Mouse (Mus musculus): Measurements from ENCODE around the gene Gm10260. TPM values are rescaled to one million over a fixed set of nuclear protein-coding genes. Genes with fewer than 3 reads are reported as not detected.

Gm10260 gene
- 20.2 and 50.0 TPM in 2 replicates for total RNA-seq (2014; rRNA removed)
- polyA plus RNA-seq (2015; fragmentation: Nextera tagmentation; extraction: Ambion mirVana), result 2.0 and 4.3 TPM in 2 replicates

GRCm38 (mm10) chr13:97760532-97760931, at the start of gene Gm10260:
Gene Gm10260, minus strand, starts transcription at chr13:97760632.
- H3K9me3 ChIP-seq (ENCODE audit: low read length), result no peaks in the 10 kb centered on the region
- no peaks in the 10 kb centered on the region for H3K4me1 ChIP-seq (ENCODE audit: insufficient read depth, low read length)
- H3K4me3 ChIP-seq (ENCODE audit: low read depth, low read length), result no peak within 1 kb of the TSS
- no peaks in the 10 kb centered on the region for H3K36me3 ChIP-seq (ENCODE audit: insufficient read depth, low read length)
- no peak for ATAC-seq (ENCODE audit: low FRiP score)
- no peak for DNase-seq (ENCODE audit: low spot score)
- no peak within 1 kb of the TSS for H3K4me2 ChIP-seq (ENCODE audit: low read depth, low read length, poor library complexity, severe bottlenecking)
- no peak within 1 kb of the TSS for H3K9ac ChIP-seq (replicated peaks; ENCODE audit: low read length, poor library complexity, severe bottlenecking)
- TF ChIP-seq CTCF (IDR thresholded peaks at IDR 0.05), result no peak
- H3K27ac ChIP-seq (ENCODE audit: low read depth, low read length), result no peak within 1 kb of the TSS
- WGBS, result 96% methylated on average over 10 of the region's 11 CpGs
- no peaks in the 10 kb centered on the region for H3K27me3 ChIP-seq (ENCODE audit: insufficient read depth, low read length)

GRCm38 (mm10) chr13:97809828-97810227, 49.4 kb upstream of the Gm10260 start:
- no peak overlapping the region for H3K4me3 ChIP-seq (ENCODE audit: low read depth, low read length)
- ATAC-seq (ENCODE audit: low FRiP score) (no peak), DNase-seq (ENCODE audit: low spot score) (no peak)
- no peak for TF ChIP-seq CTCF (IDR thresholded peaks at IDR 0.05)
- no peak overlapping the region for H3K4me2 ChIP-seq (ENCODE audit: low read depth, low read length, poor library complexity, severe bottlenecking)
- H3K36me3 ChIP-seq (ENCODE audit: insufficient read depth, low read length), result no peaks in the 10 kb centered on the region; the same call in 1 of the 2 replicates
- H3K4me1 ChIP-seq (ENCODE audit: insufficient read depth, low read length), result no peaks in the 10 kb centered on the region
- no peaks in the 10 kb centered on the region for H3K9me3 ChIP-seq (ENCODE audit: low read length)
- no peak overlapping the region for H3K27ac ChIP-seq (ENCODE audit: low read depth, low read length)
- no peaks in the 10 kb centered on the region for H3K27me3 ChIP-seq (ENCODE audit: insufficient read depth, low read length)
- 93% methylated on average over 4 of the region's 4 CpGs for WGBS
- no peak overlapping the region for H3K9ac ChIP-seq (replicated peaks; ENCODE audit: low read length, poor library complexity, severe bottlenecking)

GRCm38 (mm10) chr13:97805907-97806306, 45.5 kb upstream of the Gm10260 start:
- H3K9ac ChIP-seq (replicated peaks; ENCODE audit: low read length, poor library complexity, severe bottlenecking), result no peak overlapping the region
- H3K36me3 ChIP-seq (ENCODE audit: insufficient read depth, low read length), result no peaks in the 10 kb centered on the region; the same call in 1 of the 2 replicates
- no peak overlapping the region for H3K4me3 ChIP-seq (ENCODE audit: low read depth, low read length)
- no peak for TF ChIP-seq CTCF (IDR thresholded peaks at IDR 0.05)
- H3K9me3 ChIP-seq (ENCODE audit: low read length), result no peaks in the 10 kb centered on the region
- 0 out of 2 replicates have a peak, but pooled peaks cover 3% of the 10 kb centered on the region for H3K4me1 ChIP-seq (ENCODE audit: insufficient read depth, low read length)
- no peak overlapping the region for H3K27ac ChIP-seq (ENCODE audit: low read depth, low read length)
- 91% methylated on average over 9 of the region's 9 CpGs for WGBS
- DNase-seq (ENCODE audit: low spot score) (no peak), ATAC-seq (ENCODE audit: low FRiP score) (no peak)
- H3K27me3 ChIP-seq (ENCODE audit: insufficient read depth, low read length), result no peaks in the 10 kb centered on the region
- no peak overlapping the region for H3K4me2 ChIP-seq (ENCODE audit: low read depth, low read length, poor library complexity, severe bottlenecking)

GRCm38 (mm10) chr13:97802386-97802785, 42.0 kb upstream of the Gm10260 start:
- WGBS, result 54% methylated on average over 4 of the region's 4 CpGs
- Histone ChIP-seq H3K27ac (ENCODE audit: low read depth, low read length) (no peak overlapping the region), H3K9ac (replicated peaks; ENCODE audit: low read length, poor library complexity, severe bottlenecking) (no peak overlapping the region), H3K36me3 (ENCODE audit: insufficient read depth, low read length) (no peaks in the 10 kb centered on the region; the same call in 1 of the 2 replicates), H3K4me2 (ENCODE audit: low read depth, low read length, poor library complexity, severe bottlenecking) (no peak overlapping the region), H3K27me3 (ENCODE audit: insufficient read depth, low read length) (no peaks in the 10 kb centered on the region), H3K9me3 (ENCODE audit: low read length) (no peaks in the 10 kb centered on the region), H3K4me3 (ENCODE audit: low read depth, low read length) (no peak overlapping the region), H3K4me1 (ENCODE audit: insufficient read depth, low read length) (peaks cover 6% of the 10 kb centered on the region)
- no peak for DNase-seq (ENCODE audit: low spot score)
- no peak for TF ChIP-seq CTCF (IDR thresholded peaks at IDR 0.05)
- no peak for ATAC-seq (ENCODE audit: low FRiP score)

GRCm38 (mm10) chr13:97797462-97797861, 37.0 kb upstream of the Gm10260 start:
- no peak for ATAC-seq (ENCODE audit: low FRiP score)
- DNase-seq (ENCODE audit: low spot score), result no peak

GRCm38 (mm10) chr13:97794780-97795179, 34.3 kb upstream of the Gm10260 start:
- H3K4me1 ChIP-seq (ENCODE audit: insufficient read depth, low read length), result no peaks in the 10 kb centered on the region; the same call in 1 of the 2 replicates
- no peak for DNase-seq (ENCODE audit: low spot score)
- TF ChIP-seq CTCF (IDR thresholded peaks at IDR 0.05), result no peak
- no peaks in the 10 kb centered on the region for H3K9me3 ChIP-seq (ENCODE audit: low read length)
- H3K4me2 ChIP-seq (ENCODE audit: low read depth, low read length, poor library complexity, severe bottlenecking), result no peak overlapping the region
- H3K36me3 ChIP-seq (ENCODE audit: insufficient read depth, low read length), result no peaks in the 10 kb centered on the region
- H3K27ac ChIP-seq (ENCODE audit: low read depth, low read length), result no peak overlapping the region
- no peak overlapping the region for H3K4me3 ChIP-seq (ENCODE audit: low read depth, low read length)
- H3K27me3 ChIP-seq (ENCODE audit: insufficient read depth, low read length), result no peaks in the 10 kb centered on the region
- ATAC-seq (ENCODE audit: low FRiP score), result no peak
- WGBS, result 84% methylated on average over 1 of the region's 1 CpGs
- H3K9ac ChIP-seq (replicated peaks; ENCODE audit: low read length, poor library complexity, severe bottlenecking), result no peak overlapping the region

More at GRCm38 (mm10) chr13:97797462-97797861, 37.0 kb upstream of the Gm10260 start:
- no peaks in the 10 kb centered on the region for H3K27me3 ChIP-seq (ENCODE audit: insufficient read depth, low read length)
- no peak overlapping the region for H3K4me3 ChIP-seq (ENCODE audit: low read depth, low read length)
- H3K9me3 ChIP-seq (ENCODE audit: low read length), result no peaks in the 10 kb centered on the region
- H3K4me1 ChIP-seq (ENCODE audit: insufficient read depth, low read length), result peaks cover 3% of the 10 kb centered on the region
- 28% methylated on average over 5 of the region's 5 CpGs for WGBS
- no peak for TF ChIP-seq CTCF (IDR thresholded peaks at IDR 0.05)
- no peak overlapping the region for H3K27ac ChIP-seq (ENCODE audit: low read depth, low read length)
- H3K4me2 ChIP-seq (ENCODE audit: low read depth, low read length, poor library complexity, severe bottlenecking), result no peak overlapping the region
- H3K36me3 ChIP-seq (ENCODE audit: insufficient read depth, low read length), result no peaks in the 10 kb centered on the region
- no peak overlapping the region for H3K9ac ChIP-seq (replicated peaks; ENCODE audit: low read length, poor library complexity, severe bottlenecking)

Data from midbrain, postnatal 0 days (tissue).